Mouse (Mus musculus): ENCODE measurements around the gene Fam71e2.

DNA sequence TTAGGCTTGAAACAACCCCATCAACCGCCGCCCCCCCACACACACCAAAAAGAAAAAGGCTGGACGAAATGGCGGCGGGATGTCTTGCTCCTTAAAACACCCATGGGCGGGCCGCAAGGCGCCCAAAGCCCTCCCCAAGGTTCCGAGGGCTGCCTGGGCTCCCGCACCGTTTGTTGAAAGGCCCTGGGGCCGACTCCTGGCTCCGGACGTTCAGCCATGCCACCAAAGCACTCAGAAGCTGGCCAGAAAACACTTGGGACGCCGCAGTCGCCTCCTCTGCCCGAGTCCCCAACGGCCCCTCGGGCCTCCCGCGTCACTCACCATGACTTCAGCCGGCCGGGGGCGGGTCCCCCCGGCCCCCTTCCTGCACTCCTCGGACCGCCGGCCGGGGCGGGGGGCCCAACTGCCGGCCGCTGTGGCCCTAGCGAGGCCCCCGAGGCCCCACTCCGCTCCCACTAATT lies 40.8 kb upstream of the Fam71e2 start:
- TF ChIP-seq TAL1 (conservative IDR thresholded peaks at IDR 0.05; ENCODE audit: low read depth, low read length) (no peak), CTCF (IDR thresholded peaks at IDR 0.05; ENCODE audit: low read depth, low read length) (no peak), POLR2AphosphoS5 (IDR thresholded peaks at IDR 0.05; ENCODE audit: insufficient replicate concordance, low read depth, low read length) (no peak)
